Mouse (Mus musculus) kidney, embryonic 16.5 days (tissue): ENCODE results near the gene Cntn2. TPM values are rescaled to one million over a fixed set of nuclear protein-coding genes. Genes with fewer than 3 reads are reported as not detected.

Experiments used
- ATAC-seq: fragments of 200-750 bp; cut with Nextera tagmentation; 2 replicates; pipeline ENCODE4 v1.8.0; 2017; ENCODE audit warnings: moderate TSS enrichment; ENCODE audit not compliant: low FRiP score, low TSS enrichment
- H3K27ac ChIP-seq: fragments of 300-500 bp; sonication (generic); 2 replicates; pipeline ENCODE4 v1.5.1; 2014; ENCODE audit warnings: low read length
- H3K27me3 ChIP-seq: fragments of 300-500 bp; sonication (generic); 2 replicates; pipeline ENCODE4 v1.6.1; 2014; ENCODE audit warnings: low read length, control low read depth, mixed read lengths; ENCODE audit not compliant: insufficient read depth
- H3K36me3 ChIP-seq: fragments of 300-500 bp; sonication (generic); 2 replicates; pipeline ENCODE4 v1.6.1; 2014; ENCODE audit warnings: low read length, control low read depth, mixed read lengths; ENCODE audit not compliant: insufficient read depth
- H3K4me1 ChIP-seq: fragments of 300-500 bp; sonication (generic); 2 replicates; pipeline ENCODE4 v1.6.1; 2014; ENCODE audit warnings: low read length, control low read depth, mixed read lengths; ENCODE audit not compliant: insufficient read depth
- H3K4me2 ChIP-seq: fragments of 300-500 bp; sonication (generic); replicated peaks from 2 replicates; pipeline ENCODE4 v1.6.1; 2014; ENCODE audit warnings: low read depth, low read length
- H3K4me3 ChIP-seq: fragments of 300-500 bp; sonication (generic); 2 replicates; pipeline ENCODE4 v1.5.1; 2014; ENCODE audit warnings: mild to moderate bottlenecking, low read length
- H3K9ac ChIP-seq: fragments of 300-500 bp; sonication (generic); replicated peaks from 2 replicates; pipeline ENCODE4 v1.6.1; 2014; ENCODE audit warnings: low read length
- H3K9me3 ChIP-seq: fragments of 300-500 bp; sonication (generic); 2 replicates; pipeline ENCODE4 v1.6.1; 2016; ENCODE audit warnings: low read length, control low read depth
- whole genome bisulfite sequencing: fragments of 180-500 bp; shearing (Covaris S2); extraction: QIAGEN DNeasy Blood & Tissue Kit; methylation state at CpG from one replicate; pipeline ENCODE4 v1.1.7; 2014; 5-methylcytosine and 5-hydroxymethylcytosine counted together
- polyA plus RNA-seq: library from polyadenylated mRNA; unstranded; fragments of >200 nt; fragmentation: Nextera tagmentation; extraction: Ambion mirVana; gene quantifications from 2 replicates; pipeline ENCODE4 v1.2.1, GENCODE M21; 2015

Gene Cntn2
- 0.25 and 0.58 TPM in 2 replicates for polyA plus RNA-seq

GRCm38 (mm10) chr1:132542762-132543306, at the start of gene Cntn2:
Gene Cntn2 (minus strand): TSS chr1:132543256.
- Histone ChIP-seq H3K4me3 (peak within 1 kb of the TSS; percentile 26), H3K9ac (no peak within 1 kb of the TSS), H3K4me2 (peak within 1 kb of the TSS; percentile 53), H3K4me1 (peaks cover 27% of the 10 kb centered on the region), H3K27ac (no peak within 1 kb of the TSS), H3K36me3 (no peaks in the 10 kb centered on the region), H3K9me3 (no peaks in the 10 kb centered on the region), H3K27me3 (peaks cover 50% of the 10 kb centered on the region)
- 1% methylated on average over 30 of the region's 30 CpGs for WGBS
- ATAC-seq: no peak

- H3K27me3 ChIP-seq: no peaks in the 10 kb centered on the region
- ATAC-seq: no peak
- 78% methylated on average over 5 of the region's 5 CpGs for WGBS
- no peak overlapping the region for H3K27ac ChIP-seq
- no peak overlapping the region for H3K9ac ChIP-seq
- H3K9me3 ChIP-seq: no peaks in the 10 kb centered on the region
- 0 out of 2 replicates have a peak, but pooled peaks cover under 1% of the 10 kb centered on the region for H3K4me1 ChIP-seq
- H3K36me3 ChIP-seq: no peaks in the 10 kb centered on the region
- H3K4me3 ChIP-seq: no peak overlapping the region
- H3K4me2 ChIP-seq: no peak overlapping the region
Measured at GRCm38 (mm10) chr1:132592145-132592544, 49.1 kb upstream of the Cntn2 start.

- ATAC-seq: no peak
- 84% methylated on average over 11 of the region's 11 CpGs for WGBS
- Histone ChIP-seq H3K36me3 (no peaks in the 10 kb centered on the region), H3K9ac (no peak overlapping the region), H3K4me2 (no peak overlapping the region), H3K27ac (no peak overlapping the region), H3K9me3 (no peaks in the 10 kb centered on the region), H3K4me3 (no peak overlapping the region), H3K4me1 (peaks cover 8% of the 10 kb centered on the region; the same call in 1 of the 2 replicates), H3K27me3 (no peaks in the 10 kb centered on the region)
Measured at GRCm38 (mm10) chr1:132591399-132591930, 48.4 kb upstream of the Cntn2 start.

GRCm38 (mm10) chr1:132586679-132587201, 43.7 kb upstream of the Cntn2 start:
- H3K27ac ChIP-seq: no peak overlapping the region
- no peak overlapping the region for H3K4me3 ChIP-seq
- no peaks in the 10 kb centered on the region for H3K36me3 ChIP-seq
- H3K4me2 ChIP-seq: no peak overlapping the region
- 35% methylated on average over 15 of the region's 15 CpGs for WGBS
- no peaks in the 10 kb centered on the region for H3K9me3 ChIP-seq
- H3K4me1 ChIP-seq: peaks cover 13% of the 10 kb centered on the region; the same call in 1 of the 2 replicates
- H3K9ac ChIP-seq: no peak overlapping the region
- peak; percentile 78 for ATAC-seq
- H3K27me3 ChIP-seq: no peaks in the 10 kb centered on the region

GRCm38 (mm10) chr1:132585376-132585775, 42.3 kb upstream of the Cntn2 start:
- Histone ChIP-seq H3K27ac (no peak overlapping the region), H3K36me3 (no peaks in the 10 kb centered on the region), H3K27me3 (no peaks in the 10 kb centered on the region), H3K9me3 (no peaks in the 10 kb centered on the region), H3K9ac (no peak overlapping the region), H3K4me3 (no peak overlapping the region), H3K4me1 (peaks cover 13% of the 10 kb centered on the region; the same call in 1 of the 2 replicates), H3K4me2 (no peak overlapping the region)
- ATAC-seq: no peak
- WGBS: 80% methylated on average over 4 of the region's 4 CpGs

GRCm38 (mm10) chr1:132582998-132583604, 40.0 kb upstream of the Cntn2 start:
- no peaks in the 10 kb centered on the region for H3K9me3 ChIP-seq
- H3K36me3 ChIP-seq: no peaks in the 10 kb centered on the region
- WGBS: 75% methylated on average over 18 of the region's 18 CpGs
- no peak overlapping the region for H3K27ac ChIP-seq
- no peak overlapping the region for H3K9ac ChIP-seq
- no peak overlapping the region for H3K4me3 ChIP-seq
- no peak overlapping the region for H3K4me2 ChIP-seq
- no peaks in the 10 kb centered on the region for H3K27me3 ChIP-seq
- peaks cover 13% of the 10 kb centered on the region; the same call in 1 of the 2 replicates for H3K4me1 ChIP-seq
- ATAC-seq: no peak

- Histone ChIP-seq H3K36me3 (no peaks in the 10 kb centered on the region), H3K4me1 (peaks cover 12% of the 10 kb centered on the region; the same call in 1 of the 2 replicates), H3K9me3 (no peaks in the 10 kb centered on the region), H3K4me2 (no peak overlapping the region), H3K4me3 (no peak overlapping the region), H3K27me3 (no peaks in the 10 kb centered on the region), H3K27ac (no peak overlapping the region), H3K9ac (no peak overlapping the region)
- WGBS: 60% methylated on average over 14 of the region's 14 CpGs
- ATAC-seq: no peak
Measured at GRCm38 (mm10) chr1:132581845-132582839, 39.1 kb upstream of the Cntn2 start.

- no peak overlapping the region for H3K4me2 ChIP-seq
- no peak for ATAC-seq
- 0 out of 2 replicates have a peak, but pooled peaks cover 5% of the 10 kb centered on the region for H3K4me1 ChIP-seq
- H3K4me3 ChIP-seq: no peak overlapping the region
- no peaks in the 10 kb centered on the region for H3K36me3 ChIP-seq
- H3K9me3 ChIP-seq: no peaks in the 10 kb centered on the region
- H3K9ac ChIP-seq: no peak overlapping the region
- H3K27me3 ChIP-seq: no peaks in the 10 kb centered on the region
- 91% methylated on average over 7 of the region's 7 CpGs for WGBS
- H3K27ac ChIP-seq: no peak overlapping the region
Measured at GRCm38 (mm10) chr1:132580063-132580462, 37.0 kb upstream of the Cntn2 start.

GRCm38 (mm10) chr1:132576845-132577244, 33.8 kb upstream of the Cntn2 start:
- H3K4me3 ChIP-seq: no peak overlapping the region
- no peaks in the 10 kb centered on the region for H3K27me3 ChIP-seq
- H3K4me1 ChIP-seq: no peaks in the 10 kb centered on the region
- H3K36me3 ChIP-seq: no peaks in the 10 kb centered on the region
- ATAC-seq: no peak
- H3K9me3 ChIP-seq: no peaks in the 10 kb centered on the region
- no peak overlapping the region for H3K9ac ChIP-seq
- H3K27ac ChIP-seq: no peak overlapping the region
- WGBS: 94% methylated on average over 8 of the region's 8 CpGs
- no peak overlapping the region for H3K4me2 ChIP-seq
